Mouse (Mus musculus): ENCODE data around the gene Gm3002. TPM values are rescaled to one million over a fixed set of nuclear protein-coding genes. Genes with fewer than 3 reads are reported as not detected.
"Not testable (repeated sequence)": the region's sequence is repeated elsewhere in the genome, so short reads cannot be mapped to it uniquely, and the experiment has no call there.

The Gm3002 gene
- 0.09 TPM in 1 of 2 replicates, not detected in the other for polyA plus RNA-seq (2014; fragmentation: Nextera tagmentation; extraction: Ambion mirVana)

DNA sequence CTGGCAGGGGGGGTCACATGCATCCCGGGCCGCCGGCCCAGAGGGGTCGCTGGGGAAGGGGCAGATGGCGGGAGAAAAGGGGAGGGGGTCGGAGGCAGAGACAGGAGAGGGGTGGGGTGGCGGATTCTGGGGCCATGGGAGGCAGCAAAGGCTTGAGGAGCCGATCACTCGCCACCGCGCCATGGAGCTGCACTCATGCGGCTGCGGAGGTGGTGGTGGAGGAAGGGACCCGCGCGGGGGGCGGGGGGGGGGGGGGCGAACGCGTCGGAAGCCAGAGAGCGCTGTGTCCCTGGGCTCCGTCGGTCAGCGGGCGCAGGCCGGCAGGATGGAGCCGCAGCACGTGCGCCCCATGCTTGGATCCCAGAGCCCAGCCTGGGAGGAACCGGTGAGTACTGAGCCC is at the start of gene Gm3002:
Gene Gm3002 (plus strand): TSS at position 301 of the 400 bp plus-strand sequence.
- not testable (repeated sequence) for DNase-seq (ENCODE audit: low spot score); H3K9ac ChIP-seq (ENCODE audit: low read length); H3K4me3 ChIP-seq (ENCODE audit: low read depth, low read length); H3K27ac ChIP-seq (ENCODE audit: low read depth); H3K4me2 ChIP-seq (ENCODE audit: low read length); H3K9me3 ChIP-seq (ENCODE audit: control insufficient read depth, low read length); ATAC-seq (replicated peaks; ENCODE audit: low FRiP score, low TSS enrichment, low read depth); H3K4me1 ChIP-seq (replicated peaks; ENCODE audit: control insufficient read depth, insufficient read depth, low read length); H3K36me3 ChIP-seq (ENCODE audit: control insufficient read depth, insufficient read depth, low read length); H3K27me3 ChIP-seq (replicated peaks; ENCODE audit: control insufficient read depth, insufficient read depth, low read length)
- no CpG with 5 or more reads among the region's 31 CpGs for WGBS

DNA sequence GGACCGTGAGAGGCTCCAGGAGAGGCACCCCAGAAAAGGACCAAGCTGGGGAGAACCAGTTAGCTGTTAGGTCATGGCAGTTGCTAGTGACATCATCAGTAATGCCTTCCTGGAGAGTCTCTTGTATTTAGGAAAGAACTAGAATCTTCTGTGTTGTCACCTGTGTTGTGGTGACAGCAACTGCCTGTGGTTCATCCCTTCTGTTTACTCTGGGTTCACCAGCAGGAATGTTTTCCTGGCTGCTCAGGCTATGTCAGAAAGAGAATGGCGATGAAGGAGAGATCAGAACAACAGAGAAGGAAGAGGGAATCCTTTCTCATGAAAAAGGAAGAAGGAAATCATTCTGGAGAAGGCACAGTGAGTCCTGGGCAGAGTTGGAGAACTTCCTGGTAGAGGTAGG is 36.1 kb downstream of the Gm3002 start, which contains the start of gene Gm3033:
Gene Gm3033 (plus strand): TSS at position 301 of the 400 bp plus-strand sequence.
- ATAC-seq (replicated peaks; ENCODE audit: low FRiP score, low TSS enrichment, low read depth); H3K9ac ChIP-seq (ENCODE audit: low read length); H3K4me1 ChIP-seq (replicated peaks; ENCODE audit: control insufficient read depth, insufficient read depth, low read length); H3K4me3 ChIP-seq (ENCODE audit: low read depth, low read length); DNase-seq (ENCODE audit: low spot score); H3K36me3 ChIP-seq (ENCODE audit: control insufficient read depth, insufficient read depth, low read length); H3K27me3 ChIP-seq (replicated peaks; ENCODE audit: control insufficient read depth, insufficient read depth, low read length); H3K4me2 ChIP-seq (ENCODE audit: low read length); H3K9me3 ChIP-seq (ENCODE audit: control insufficient read depth, low read length); H3K27ac ChIP-seq (ENCODE audit: low read depth): not testable (repeated sequence)
- no CpG with 5 or more reads among the region's 2 CpGs for WGBS

DNA sequence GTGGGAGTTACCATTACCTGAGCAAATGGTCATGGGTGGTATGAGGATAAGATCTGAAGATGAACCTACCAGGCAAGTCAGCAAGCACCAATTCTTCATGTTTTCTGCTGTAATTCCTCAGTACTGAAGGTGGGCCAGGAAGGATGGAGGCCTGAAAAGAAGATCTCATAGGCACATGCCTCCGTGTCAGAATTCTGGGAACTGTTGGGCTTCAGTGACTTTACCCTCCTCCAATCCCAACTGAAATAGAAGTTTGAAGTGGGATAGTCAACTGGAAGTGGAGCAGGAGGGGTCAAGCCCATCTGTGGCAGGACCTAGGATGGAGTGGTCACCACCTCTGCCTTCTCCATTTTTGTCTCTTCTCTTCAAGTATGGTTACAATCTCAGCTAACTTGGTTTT is 74.0 kb downstream of the Gm3002 start, which contains the start of gene Gm2916:
Gene Gm2916 (plus strand): TSS at position 301 of the 400 bp plus-strand sequence.
- H3K4me3 ChIP-seq (ENCODE audit: low read depth, low read length); H3K27ac ChIP-seq (ENCODE audit: low read depth); H3K27me3 ChIP-seq (replicated peaks; ENCODE audit: control insufficient read depth, insufficient read depth, low read length); ATAC-seq (replicated peaks; ENCODE audit: low FRiP score, low TSS enrichment, low read depth); H3K9ac ChIP-seq (ENCODE audit: low read length); DNase-seq (ENCODE audit: low spot score); H3K4me1 ChIP-seq (replicated peaks; ENCODE audit: control insufficient read depth, insufficient read depth, low read length); H3K4me2 ChIP-seq (ENCODE audit: low read length); H3K9me3 ChIP-seq (ENCODE audit: control insufficient read depth, low read length); H3K36me3 ChIP-seq (ENCODE audit: control insufficient read depth, insufficient read depth, low read length): not testable (repeated sequence)
- no CpG with 5 or more reads among the region's 1 CpGs for WGBS

DNA sequence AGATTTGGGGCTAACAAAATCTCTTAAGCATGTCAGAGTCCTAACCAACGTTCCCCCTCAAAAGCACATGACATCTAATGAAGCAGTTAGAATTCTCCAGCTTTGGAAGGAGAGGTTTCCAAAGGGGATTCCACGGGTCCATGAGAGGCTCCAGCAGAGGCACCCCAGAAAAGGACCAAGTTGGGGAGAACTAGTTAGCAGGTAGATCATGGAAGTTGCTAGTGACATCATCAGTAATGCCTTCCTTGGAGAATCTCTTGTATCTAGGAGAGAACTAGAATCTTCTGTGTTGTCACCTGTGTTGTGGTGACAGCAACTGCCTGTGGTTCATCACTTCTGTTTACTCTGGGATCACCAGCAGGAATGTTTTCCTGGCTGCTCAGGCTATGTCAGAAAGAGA is 121.6 kb downstream of the Gm3002 start, which contains the start of gene Gm3029:
Gene Gm3029 (plus strand): TSS at position 301 of the 400 bp plus-strand sequence.
- not testable (repeated sequence) for H3K36me3 ChIP-seq (ENCODE audit: control insufficient read depth, insufficient read depth, low read length); H3K4me3 ChIP-seq (ENCODE audit: low read depth, low read length); H3K27ac ChIP-seq (ENCODE audit: low read depth); H3K27me3 ChIP-seq (replicated peaks; ENCODE audit: control insufficient read depth, insufficient read depth, low read length); DNase-seq (ENCODE audit: low spot score); ATAC-seq (replicated peaks; ENCODE audit: low FRiP score, low TSS enrichment, low read depth); H3K9ac ChIP-seq (ENCODE audit: low read length); H3K4me2 ChIP-seq (ENCODE audit: low read length); H3K4me1 ChIP-seq (replicated peaks; ENCODE audit: control insufficient read depth, insufficient read depth, low read length); H3K9me3 ChIP-seq (ENCODE audit: control insufficient read depth, low read length)
- no CpG with 5 or more reads among the region's 2 CpGs for WGBS

DNA sequence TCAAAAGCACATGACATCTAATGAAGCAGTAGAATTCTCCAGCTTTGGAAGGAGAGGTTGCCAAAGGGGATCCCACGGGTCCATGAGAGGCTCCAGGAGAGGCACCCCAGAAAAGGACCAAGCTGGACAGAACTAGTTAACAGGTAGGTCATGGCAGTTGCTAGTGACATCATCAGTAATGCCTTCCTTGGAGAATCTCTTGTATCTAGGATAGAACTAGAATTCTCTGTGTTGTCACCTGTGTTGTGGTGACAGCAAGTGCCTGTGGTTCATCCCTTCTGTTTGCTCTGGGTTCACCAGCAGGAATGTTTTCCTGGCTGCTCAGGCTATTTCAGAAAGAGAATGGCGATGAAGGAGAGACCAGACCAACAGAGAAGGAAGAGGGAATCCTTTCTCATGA is 153.4 kb downstream of the Gm3002 start, which contains the start of gene Gm3095:
Gene Gm3095 (plus strand): TSS at position 301 of the 400 bp plus-strand sequence.
- not testable (repeated sequence) for DNase-seq (ENCODE audit: low spot score); H3K4me1 ChIP-seq (replicated peaks; ENCODE audit: control insufficient read depth, insufficient read depth, low read length); H3K27me3 ChIP-seq (replicated peaks; ENCODE audit: control insufficient read depth, insufficient read depth, low read length); H3K27ac ChIP-seq (ENCODE audit: low read depth); H3K4me2 ChIP-seq (ENCODE audit: low read length); ATAC-seq (replicated peaks; ENCODE audit: low FRiP score, low TSS enrichment, low read depth); H3K4me3 ChIP-seq (ENCODE audit: low read depth, low read length); H3K36me3 ChIP-seq (ENCODE audit: control insufficient read depth, insufficient read depth, low read length); H3K9ac ChIP-seq (ENCODE audit: low read length); H3K9me3 ChIP-seq (ENCODE audit: control insufficient read depth, low read length)
- no CpG with 5 or more reads among the region's 2 CpGs for WGBS

DNA sequence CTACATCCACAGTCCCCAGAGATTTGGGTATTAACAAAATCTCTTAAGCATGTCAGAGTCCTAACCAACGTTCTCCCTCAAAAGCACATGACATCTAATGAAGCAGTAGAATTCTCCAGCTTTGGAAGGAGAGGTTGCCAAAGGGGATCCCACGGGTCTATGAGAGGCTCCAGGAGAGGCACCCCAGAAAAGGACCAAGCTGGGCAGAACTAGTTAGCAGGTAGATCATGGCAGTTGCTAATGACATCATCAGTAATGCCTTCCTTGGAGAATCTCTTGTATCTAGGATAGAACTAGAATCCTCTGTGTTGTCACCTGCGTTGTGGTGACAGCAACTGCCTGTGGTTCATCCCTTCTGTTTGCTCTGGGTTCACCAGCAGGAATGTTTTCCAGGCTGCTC is 188.2 kb downstream of the Gm3002 start, which contains the start of gene Gm3099:
Gene Gm3099 (plus strand): TSS at position 301 of the 400 bp plus-strand sequence.
- not testable (repeated sequence) for H3K9me3 ChIP-seq (ENCODE audit: control insufficient read depth, low read length); H3K4me3 ChIP-seq (ENCODE audit: low read depth, low read length); H3K9ac ChIP-seq (ENCODE audit: low read length); H3K36me3 ChIP-seq (ENCODE audit: control insufficient read depth, insufficient read depth, low read length); ATAC-seq (replicated peaks; ENCODE audit: low FRiP score, low TSS enrichment, low read depth); H3K4me2 ChIP-seq (ENCODE audit: low read length); H3K4me1 ChIP-seq (replicated peaks; ENCODE audit: control insufficient read depth, insufficient read depth, low read length); DNase-seq (ENCODE audit: low spot score); H3K27me3 ChIP-seq (replicated peaks; ENCODE audit: control insufficient read depth, insufficient read depth, low read length); H3K27ac ChIP-seq (ENCODE audit: low read depth)
- 78% methylated on average over 1 of the region's 3 CpGs for WGBS

Other genes with a start within 250 kb of the Gm3002 start
- not detected in 2 replicates for gene Gm3012, start 175.6 kb upstream of the Gm3002 start, polyA plus RNA-seq (2014; fragmentation: Nextera tagmentation; extraction: Ambion mirVana)
- 0.73 and 1.9 TPM in 2 replicates for gene Gm3020, start 158.0 kb upstream of the Gm3002 start, polyA plus RNA-seq (2014; fragmentation: Nextera tagmentation; extraction: Ambion mirVana)
- gene Gm3043, start 121.3 kb upstream of the Gm3002 start, polyA plus RNA-seq (2014; fragmentation: Nextera tagmentation; extraction: Ambion mirVana), result not detected in 2 replicates
- not detected in 2 replicates for gene Gm3033, start 36.2 kb downstream of the Gm3002 start, polyA plus RNA-seq (2014; fragmentation: Nextera tagmentation; extraction: Ambion mirVana)
- gene Gm2916, start 74.1 kb downstream of the Gm3002 start, polyA plus RNA-seq (2014; fragmentation: Nextera tagmentation; extraction: Ambion mirVana), result 0.11 TPM in 1 of 2 replicates, not detected in the other
- not detected in 2 replicates for gene Gm3029, start 121.7 kb downstream of the Gm3002 start, polyA plus RNA-seq (2014; fragmentation: Nextera tagmentation; extraction: Ambion mirVana)
- gene Gm3095, start 153.5 kb downstream of the Gm3002 start, polyA plus RNA-seq (2014; fragmentation: Nextera tagmentation; extraction: Ambion mirVana), result not detected in 2 replicates
- gene Gm3099, start 188.3 kb downstream of the Gm3002 start, polyA plus RNA-seq (2014; fragmentation: Nextera tagmentation; extraction: Ambion mirVana), result not detected in 2 replicates
- 0.11 TPM in 1 of 2 replicates, not detected in the other for gene Gm5796, start 213.9 kb downstream of the Gm3002 start, polyA plus RNA-seq (2014; fragmentation: Nextera tagmentation; extraction: Ambion mirVana)

Measured in intestine, embryonic 14.5 days (tissue).